In genomic region chr2:154863672-154864071, GRCm38 (mm10) we compare ENCODE assay signal across 15 mouse cellular contexts. TPM values are rescaled to one million over a fixed set of nuclear protein-coding genes. Genes with fewer than 3 reads are reported as not detected.
DNase-seq lines count a peak whose midpoint lies in the region.
"Had no signal": no experiment of that assay in that cellular context is flagged by ENCODE, and none has a peak within 500 bp of the region (broad histone marks: within the 10 kb centered on the region; RNA-seq: fewer than 3 reads in every experiment).

No protein-coding gene starts in this region.

- peak; percentile 31 to 33 for DNase-seq in frontal cortex, postnatal 36 days (ENCODE audit: low spot score in 2 of 2)
- no peak for DNase-seq in frontal cortex, postnatal 10 days (ENCODE audit: low spot score in 2 of 2)
- DNase-seq in layer of hippocampus, postnatal 36 days, result peak; percentile 11 to 18
- no peak for DNase-seq in layer of hippocampus, adult 9-10 months (ENCODE audit: low spot score)
- DNase-seq in right cerebral cortex, adult 2 months (ENCODE audit: low spot score in 2 of 2), result peak; percentile 13 to 14
- no peak for DNase-seq in right cerebral cortex, postnatal 25 days
- peak; percentile 11 for DNase-seq in telencephalon, adult 2 months (ENCODE audit: low read depth, low spot score)
- DNase-seq in heart, adult 8-10 months (ENCODE audit: low spot score), result no peak
- DNase-seq: adrenal gland, postnatal 14 days; cerebellum, adult 18-20 months; cerebellum, adult 9-11 months; cerebellum, postnatal 36 days; forebrain, postnatal 0 days; gastrocnemius, postnatal 14 days; heart, adult 2 months had no signal

RNA-seq across cellular contexts. Expression of gene Eif2s2, which starts 29.1 kb away (rescaled TPM):
- 10 to 100 TPM; 53.5 to 55.3 TPM for total RNA-seq in layer of hippocampus, postnatal 36 days (2021)
- 10 to 100 TPM; 54.7 to 61.0 (median 55.7) TPM for total RNA-seq in heart, adult 8-10 months (2022)

Comparison
In these comparisons a context has a peak if more than half of its experiments do, and no peak if none do; other contexts are left out.
1. DNase-seq: peak in frontal cortex, postnatal 36 days (2 of 2), layer of hippocampus, postnatal 36 days (2 of 2), right cerebral cortex, adult 2 months (2 of 2) and telencephalon, adult 2 months (single experiment); none in frontal cortex, postnatal 10 days (0 of 2), layer of hippocampus, adult 9-10 months (single experiment), right cerebral cortex, postnatal 25 days (single experiment) and heart, adult 8-10 months (single experiment).